Mouse (Mus musculus) left cerebral cortex, adult 2 months (tissue): ENCODE data around the gene Tmed4. TPM values are rescaled to one million over a fixed set of nuclear protein-coding genes. Genes with fewer than 3 reads are reported as not detected.

Experiments used
- DNase-seq, 2 experiments: peaks; one replicate each; pipeline ENCODE4 v3.0.0; 2021 to 2022; ENCODE audit warnings: low spot score in 2 of 2, mixed read lengths in 1 of 2; ENCODE audit errors: extremely low spot score in 1 of 2
- H3K27ac ChIP-seq: fragments of 200-600 bp; 2 replicates; pipeline ENCODE4 v1.8.1; 2022
- H3K4me3 ChIP-seq: fragments of 200-600 bp; 2 replicates; pipeline ENCODE4 v1.8.1; 2022
- CTCF ChIP-seq: fragments of 200-600 bp; IDR thresholded peaks from 2 replicates; pipeline ENCODE4 v1.8.1; 2022; ENCODE audit warnings: antibody characterized with exemption, mild to moderate bottlenecking, moderate library complexity
- intact Hi-C: fragments of 180-260 bp; cut with DNase I; formaldehyde crosslinking; loops from one replicate; pipeline ENCODE4 v1.15.1; 2025
- long read RNA-seq, 2 experiments: library from polyadenylated mRNA; stranded (forward); transcript quantifications; one replicate each; pipeline ENCODE4 v2.0.0; 2021; ENCODE audit warnings: borderline mapping rate in 2 of 2
- total RNA-seq, 2 experiments: library from RNA; stranded (reverse); gene quantifications; 2 replicates each; pipeline ENCODE4 v1.2.3; 2021

Tmed4 gene
- total RNA-seq, result 100 to 1,000 TPM in 1 of 2 experiments, 10 to 100 TPM in 1; 96.2 to 102 TPM
- long read RNA-seq, experiment 1, transcript Tmed4-201 (5 exons, 2,003 nt), result major isoform, 89 of 106 reads
- long read RNA-seq, experiment 1, transcript Tmed4-202 (4 exons, 886 nt), result minor isoform, 11 of 106 reads
- long read RNA-seq, experiment 1, partial matches to known transcripts, result 2 of 106 reads
- long read RNA-seq, experiment 1, other reads (novel, unspliced or antisense), result 4 of 106 reads
- long read RNA-seq, experiment 2, transcript Tmed4-202 (4 exons, 886 nt), result minor isoform, 9 of 77 reads
- long read RNA-seq, experiment 2, transcript Tmed4-201 (5 exons, 2,003 nt), result major isoform, 60 of 77 reads
- long read RNA-seq, experiment 2, partial matches to known transcripts, result 2 of 77 reads
- long read RNA-seq, experiment 2, other reads (novel, unspliced or antisense), result 6 of 77 reads

- Histone ChIP-seq H3K27ac (peak within 1 kb of the TSS; percentile 92), H3K4me3 (peak within 1 kb of the TSS; percentile 99)
- peak; percentile 97 for DNase-seq
- TF ChIP-seq CTCF, result peak; percentile 78
- intact Hi-C loops, result loop anchor here (2.0 kb wide), 1 partner anchor 16 kb away; the partner anchor contains the start of gene Ogdh
Observed at GRCm38 (mm10) chr11:6274387-6275093, at the start of gene Tmed4. Tmed4 (minus strand) TSS chr11:6274870.

DNA sequence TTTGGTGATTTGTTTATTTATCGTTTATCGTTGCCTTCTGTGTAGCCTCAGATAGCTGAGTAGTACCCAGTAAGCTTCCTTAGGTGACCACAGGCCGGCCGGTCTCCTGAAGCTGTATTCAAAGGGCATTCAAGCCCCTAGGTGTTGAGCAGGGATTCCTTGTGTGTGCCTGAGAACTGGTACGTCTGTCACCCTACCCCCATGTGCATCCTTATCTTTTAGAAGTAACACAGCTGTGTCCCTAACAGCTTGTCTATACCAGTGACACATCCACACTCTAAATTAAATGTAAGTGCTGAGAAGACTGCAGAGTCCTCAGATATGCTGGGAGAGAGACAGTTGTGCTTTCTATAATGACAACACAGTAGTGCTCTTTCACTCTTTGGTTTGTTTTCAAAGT is 48.7 kb upstream of the Tmed4 start:
- Histone ChIP-seq H3K27ac (no peak overlapping the region), H3K4me3 (no peak overlapping the region)
- no peak for TF ChIP-seq CTCF
- intact Hi-C loops, result no loop called here
- DNase-seq, result no peak

DNA sequence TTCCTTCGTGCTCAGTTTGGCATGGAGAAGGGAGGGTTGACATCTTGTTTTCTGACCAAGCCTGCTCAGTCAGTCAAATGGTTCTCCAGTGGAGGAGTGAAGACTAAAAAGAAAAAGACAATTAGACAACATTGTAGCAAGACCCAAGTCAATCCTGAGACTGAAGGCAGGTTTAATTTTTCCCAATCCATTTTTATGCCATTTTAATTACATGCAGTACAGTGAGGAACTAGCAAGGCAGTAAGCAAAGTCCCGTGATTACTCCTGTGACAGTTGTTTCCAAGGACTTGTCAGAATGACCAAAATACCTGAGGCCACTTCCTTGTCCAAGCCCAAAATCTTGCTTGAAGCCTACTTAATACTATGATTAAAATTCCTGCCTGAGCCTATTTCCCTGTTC is 47.4 kb upstream of the Tmed4 start:
- Histone ChIP-seq H3K27ac (no peak overlapping the region), H3K4me3 (no peak overlapping the region)
- TF ChIP-seq CTCF, result no peak
- intact Hi-C loops, result no loop called here
- no peak for DNase-seq

DNA sequence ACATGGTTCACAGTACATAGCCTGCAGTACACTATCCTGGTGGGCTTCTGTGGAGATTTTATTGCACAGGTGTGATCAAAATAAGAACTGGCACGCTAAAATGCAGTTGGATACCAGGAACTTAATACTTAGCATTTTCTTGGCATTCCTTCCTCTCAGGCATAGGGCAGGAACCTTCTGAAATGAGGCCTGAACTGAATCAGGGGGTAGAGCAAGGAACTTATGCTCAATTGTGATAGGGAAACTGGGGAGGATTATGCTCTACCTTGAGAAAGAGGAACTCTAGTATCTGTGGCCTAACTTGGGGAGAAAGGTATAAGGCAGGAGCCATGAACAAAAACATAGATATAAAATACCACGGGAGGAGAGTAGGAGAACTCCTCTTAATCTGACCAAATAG is 44.7 kb upstream of the Tmed4 start:
- TF ChIP-seq CTCF, result no peak
- no peak overlapping the region for H3K27ac ChIP-seq
- H3K4me3 ChIP-seq, result no peak overlapping the region
- DNase-seq, result no peak
- intact Hi-C loops, result no loop called here

- TF ChIP-seq CTCF, result no peak
- no peak overlapping the region for H3K27ac ChIP-seq
- DNase-seq, result no peak
- no peak overlapping the region for H3K4me3 ChIP-seq
- intact Hi-C loops, result no loop called here
Observed at GRCm38 (mm10) chr11:6318559-6318958, 43.9 kb upstream of the Tmed4 start.

GRCm38 (mm10) chr11:6316821-6317220 is 42.2 kb upstream of the Tmed4 start:
- TF ChIP-seq CTCF, result no peak
- intact Hi-C loops, result no loop called here
- Histone ChIP-seq H3K4me3 (no peak overlapping the region), H3K27ac (no peak overlapping the region)
- no peak for DNase-seq

DNA sequence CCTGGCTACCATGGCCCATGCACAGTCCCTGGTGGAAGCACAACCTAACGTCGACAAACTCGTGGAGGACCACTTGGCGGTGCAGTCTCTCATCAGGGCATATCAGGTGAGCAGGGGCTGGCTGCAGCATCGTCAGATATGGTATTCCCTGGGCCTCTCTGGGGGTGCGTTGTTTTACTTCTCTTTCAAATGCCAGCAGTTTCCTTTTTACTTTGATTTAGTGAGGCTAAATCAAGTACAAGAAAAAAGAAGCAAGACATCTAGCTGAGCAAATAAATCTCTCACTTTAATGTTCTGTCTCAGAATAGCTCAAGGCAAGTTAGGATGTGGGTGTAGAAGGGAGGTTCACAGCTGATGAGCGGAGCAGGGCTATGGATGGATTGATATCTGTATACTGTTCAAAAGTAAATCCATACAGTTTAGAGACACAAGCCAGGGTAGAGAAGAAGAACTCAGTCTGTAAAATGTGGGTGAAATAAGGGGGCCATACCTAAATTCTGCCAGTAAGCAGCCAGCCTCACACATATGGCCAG is 39.3 kb upstream of the Tmed4 start:
- peak overlapping the region; percentile 50; the same call in 1 of the 2 replicates for H3K27ac ChIP-seq
- no peak for DNase-seq
- no peak overlapping the region for H3K4me3 ChIP-seq
- intact Hi-C loops, result no loop called here
- no peak for TF ChIP-seq CTCF

- H3K4me3 ChIP-seq, result no peak overlapping the region
- DNase-seq, result no peak
- intact Hi-C loops, result no loop called here
- H3K27ac ChIP-seq, result no peak overlapping the region
- no peak for TF ChIP-seq CTCF
Observed at GRCm38 (mm10) chr11:6308181-6308580, 33.5 kb upstream of the Tmed4 start.

DNA sequence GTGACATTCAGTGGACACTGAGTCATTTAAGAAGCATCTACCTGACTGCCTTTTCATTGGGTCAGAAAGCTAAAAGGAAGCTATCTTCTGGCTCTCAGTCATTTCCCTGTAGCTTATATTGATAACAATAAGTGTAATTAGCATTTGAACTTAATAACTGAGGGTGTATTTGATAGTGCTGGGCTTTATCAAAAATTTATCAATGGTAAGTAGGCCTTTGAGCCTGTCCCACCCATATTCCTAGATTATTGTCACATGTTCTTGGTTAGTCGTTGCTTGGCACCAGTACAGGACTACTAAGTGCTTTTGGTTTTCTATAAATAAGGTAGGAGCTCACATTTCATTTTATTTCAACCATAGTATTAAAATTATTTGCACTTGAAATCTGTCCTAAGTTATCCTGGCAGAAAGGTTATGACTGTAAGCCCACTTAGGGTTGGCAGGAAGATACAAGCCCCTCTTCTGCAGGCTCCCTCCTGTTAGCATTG is 31.3 kb upstream of the Tmed4 start:
- no peak for DNase-seq
- Histone ChIP-seq H3K27ac (no peak overlapping the region), H3K4me3 (no peak overlapping the region)
- intact Hi-C loops, result no loop called here
- TF ChIP-seq CTCF, result no peak

- Histone ChIP-seq H3K4me3 (no peak overlapping the region), H3K27ac (no peak overlapping the region)
- DNase-seq, result no peak
- no peak for TF ChIP-seq CTCF
- intact Hi-C loops, result no loop called here
Observed at GRCm38 (mm10) chr11:6302793-6303192, 28.1 kb upstream of the Tmed4 start.

DNA sequence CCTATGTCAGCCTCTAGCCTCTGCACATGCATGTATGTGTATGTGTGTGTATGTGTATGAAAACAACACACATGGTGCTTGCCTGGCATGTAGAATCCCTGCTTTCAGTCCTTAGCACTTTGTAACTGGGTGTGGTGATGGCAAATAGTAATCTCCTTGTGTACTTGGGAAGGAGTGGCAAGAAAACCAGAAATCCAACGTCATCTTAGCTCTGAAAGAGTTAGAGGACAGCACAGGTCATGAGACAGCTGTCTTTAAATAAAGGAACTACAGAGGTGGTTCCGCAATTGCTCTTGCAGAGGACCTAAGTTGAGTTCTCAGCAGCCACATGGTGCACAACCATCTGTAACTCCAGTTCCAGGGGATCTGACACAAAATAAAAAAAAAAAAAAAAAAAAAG is 24.8 kb upstream of the Tmed4 start:
- no peak overlapping the region for H3K4me3 ChIP-seq
- intact Hi-C loops, result no loop called here
- DNase-seq, result no peak
- no peak overlapping the region for H3K27ac ChIP-seq
- TF ChIP-seq CTCF, result no peak

DNA sequence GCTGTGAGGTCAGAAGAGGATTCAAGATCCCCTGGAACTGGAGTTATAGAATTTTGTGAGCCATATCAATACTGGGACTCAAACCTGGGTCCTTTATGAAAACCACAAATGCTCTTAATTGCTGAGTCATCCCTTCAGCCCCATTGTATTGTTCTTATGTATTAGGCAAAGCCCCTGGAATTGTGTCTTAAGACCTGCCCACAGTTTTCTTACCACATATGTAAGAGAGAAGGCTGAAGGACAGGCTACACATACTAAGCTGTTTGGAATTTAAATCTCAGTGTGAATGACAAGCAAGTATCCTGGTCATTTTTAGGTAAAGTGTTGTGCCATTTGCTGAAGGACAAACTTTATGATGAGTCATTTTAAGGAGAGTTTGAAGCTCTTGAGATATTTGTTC is 21.4 kb upstream of the Tmed4 start:
- TF ChIP-seq CTCF, result no peak
- intact Hi-C loops, result no loop called here
- no peak overlapping the region for H3K4me3 ChIP-seq
- DNase-seq, result no peak
- H3K27ac ChIP-seq, result no peak overlapping the region
